Mouse (Mus musculus) Muller cell, postnatal 12 days (primary cell): ENCODE data around the gene Hoxd4.

Experiments used
- DNase-seq: peaks from one replicate; pipeline ENCODE4 v3.0.0-alpha.2; 2015; ENCODE audit errors: inconsistent ontology term

Hoxd4 gene

GRCm38 (mm10) chr2:74727640-74728302 lies 16.0 kb downstream of the Hoxd4 start:
- DNase-seq: no peak

- DNase-seq: no peak
These were observed 16.6 kb downstream of the Hoxd4 start for GRCm38 (mm10) chr2:74728303-74728680.

- no peak for DNase-seq
These were observed 18.6 kb downstream of the Hoxd4 start for GRCm38 (mm10) chr2:74730331-74730730.

- DNase-seq: no peak
These were observed 19.3 kb downstream of the Hoxd4 start for GRCm38 (mm10) chr2:74731055-74731454.

GRCm38 (mm10) chr2:74731799-74732512 lies 20.2 kb downstream of the Hoxd4 start:
- no peak for DNase-seq

GRCm38 (mm10) chr2:74732513-74733316 lies 21.0 kb downstream of the Hoxd4 start:
- DNase-seq: no peak

- DNase-seq: no peak
These were observed 21.6 kb downstream of the Hoxd4 start for GRCm38 (mm10) chr2:74733317-74733661.

- DNase-seq: no peak
These were observed 22.0 kb downstream of the Hoxd4 start for GRCm38 (mm10) chr2:74733765-74734164.

- no peak for DNase-seq
These were observed 22.7 kb downstream of the Hoxd4 start for GRCm38 (mm10) chr2:74734451-74734850.

GRCm38 (mm10) chr2:74734996-74735811 lies 23.5 kb downstream of the Hoxd4 start:
- DNase-seq: no peak

- no peak for DNase-seq
These were observed 24.3 kb downstream of the Hoxd4 start for GRCm38 (mm10) chr2:74735851-74736687.

- no peak for DNase-seq
These were observed 25.2 kb downstream of the Hoxd4 start for GRCm38 (mm10) chr2:74736688-74737577.

GRCm38 (mm10) chr2:74737578-74738070 lies 25.9 kb downstream of the Hoxd4 start:
- no peak for DNase-seq

GRCm38 (mm10) chr2:74738623-74739475 lies 27.1 kb downstream of the Hoxd4 start:
- DNase-seq: no peak

GRCm38 (mm10) chr2:74739476-74739800 lies 27.7 kb downstream of the Hoxd4 start:
- no peak for DNase-seq

- DNase-seq: no peak
These were observed 28.1 kb downstream of the Hoxd4 start for GRCm38 (mm10) chr2:74739869-74740268.

- DNase-seq: no peak
These were observed 28.8 kb downstream of the Hoxd4 start for GRCm38 (mm10) chr2:74740311-74741091.
